Mouse (Mus musculus) adrenal gland, postnatal 36 days (tissue): ENCODE results near the gene Nceh1. TPM values are rescaled to one million over a fixed set of nuclear protein-coding genes. Genes with fewer than 3 reads are reported as not detected.
A peak's percentile ranks its signal among the peaks of the same experiment; 100 is the strongest.
"Not testable (repeated sequence)": the region's sequence is repeated elsewhere in the genome, so short reads cannot be mapped to it uniquely, and the experiment has no call there.

Experiments
- DNase-seq, 2 experiments: peaks; one replicate each; pipeline ENCODE4 v3.0.0; 2021; ENCODE audit warnings: mixed read lengths in 1 of 2
- total RNA-seq, 2 experiments: library from RNA; stranded (reverse); gene quantifications; 2 replicates each; pipeline ENCODE4 v1.2.3; 2021

Nceh1 gene
- total RNA-seq, 2 experiments from 2014 or later, result 91.9 to 225 TPM

DNA sequence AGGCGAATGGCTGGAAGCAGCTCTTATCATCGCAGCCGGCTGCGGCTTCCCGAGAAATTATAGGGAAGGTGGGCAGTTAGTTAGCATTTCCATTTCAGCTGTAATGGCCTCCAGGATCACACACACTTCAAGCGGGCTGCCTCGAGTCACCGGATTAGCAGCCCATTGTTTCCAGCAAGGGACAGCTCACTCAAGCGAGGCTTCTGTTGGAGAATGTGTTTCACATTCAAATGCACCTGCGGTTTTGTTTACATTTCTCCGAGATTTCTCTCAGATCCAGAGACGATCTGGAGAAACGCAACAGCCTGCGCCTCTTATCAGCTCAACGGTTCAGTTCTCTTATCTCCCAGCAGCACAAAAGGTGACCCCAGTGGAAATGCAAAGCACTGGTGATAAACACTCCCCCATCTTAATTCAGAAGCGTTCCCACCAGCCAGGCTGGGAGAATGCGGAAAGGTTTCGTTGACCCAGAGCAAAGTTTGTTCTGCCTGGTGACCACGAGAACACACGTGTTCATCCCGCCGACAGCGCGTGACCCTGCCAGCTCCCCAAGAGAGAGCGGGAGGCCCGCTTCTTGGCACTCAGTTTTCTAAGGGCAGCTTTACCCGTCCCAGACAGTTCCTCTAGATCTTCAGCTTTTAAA lies 100.4 kb downstream of the Nceh1 start:
- DNase-seq, result peak; percentile 43 to 53

DNA sequence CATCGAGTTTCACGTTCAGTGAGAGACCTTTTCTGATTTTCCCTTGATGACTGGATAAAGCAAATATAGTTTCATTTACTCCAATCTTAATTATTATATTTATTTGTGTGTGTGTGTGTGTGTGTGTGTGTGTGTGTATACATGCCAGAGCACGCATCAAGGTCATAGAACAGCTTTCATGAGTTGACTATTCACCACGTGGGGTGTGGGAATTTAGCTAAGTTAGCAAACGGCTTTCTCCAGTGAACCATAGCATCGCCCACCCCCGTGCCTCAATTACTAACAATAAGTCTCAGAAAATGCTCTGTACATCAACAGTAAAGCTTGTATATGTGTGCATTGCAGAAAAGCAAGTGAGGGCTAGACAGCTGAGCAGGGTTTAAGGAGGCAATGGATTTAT lies 101.0 kb downstream of the Nceh1 start:
- no peak for DNase-seq

DNA sequence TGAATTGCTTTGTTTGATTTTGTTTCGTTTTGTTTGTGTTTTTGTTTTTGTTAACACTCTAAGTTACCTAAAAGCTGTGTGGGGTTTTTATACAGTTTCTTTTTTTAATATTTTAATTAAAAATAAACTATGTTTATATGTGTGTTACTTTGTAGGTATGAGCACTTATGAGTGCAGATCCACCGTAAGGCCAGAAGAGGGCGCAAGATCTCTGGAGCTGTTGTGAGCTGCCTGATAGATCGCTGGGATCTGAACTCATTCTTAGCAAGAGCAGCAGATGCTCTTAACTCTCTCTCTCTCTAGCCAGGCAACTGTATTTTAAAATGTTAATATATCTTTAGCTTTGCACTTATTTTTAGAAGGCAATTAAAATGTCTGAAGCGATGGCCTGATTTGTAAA lies 101.5 kb downstream of the Nceh1 start:
- DNase-seq, result no peak

DNA sequence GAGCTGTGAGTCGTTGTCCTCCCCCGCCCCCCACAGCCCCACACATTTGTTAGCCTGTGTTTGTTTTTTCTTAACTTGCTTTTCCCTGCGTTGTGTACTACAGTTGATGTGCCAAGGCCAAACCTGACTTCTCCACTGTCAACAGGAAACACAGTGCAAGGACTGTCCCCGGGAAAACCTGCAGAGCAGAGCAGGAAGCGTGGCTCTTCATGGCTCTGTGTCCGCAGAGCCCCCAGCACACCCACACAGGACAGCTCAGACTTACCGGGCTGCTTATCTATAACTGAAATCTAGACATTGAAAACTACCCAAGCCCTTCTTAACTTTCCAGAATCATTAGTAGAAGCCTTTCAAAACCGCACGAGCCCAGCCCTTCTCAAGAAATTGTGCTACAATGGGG lies 102.3 kb downstream of the Nceh1 start:
- peak; percentile 15 to 33 for DNase-seq

DNA sequence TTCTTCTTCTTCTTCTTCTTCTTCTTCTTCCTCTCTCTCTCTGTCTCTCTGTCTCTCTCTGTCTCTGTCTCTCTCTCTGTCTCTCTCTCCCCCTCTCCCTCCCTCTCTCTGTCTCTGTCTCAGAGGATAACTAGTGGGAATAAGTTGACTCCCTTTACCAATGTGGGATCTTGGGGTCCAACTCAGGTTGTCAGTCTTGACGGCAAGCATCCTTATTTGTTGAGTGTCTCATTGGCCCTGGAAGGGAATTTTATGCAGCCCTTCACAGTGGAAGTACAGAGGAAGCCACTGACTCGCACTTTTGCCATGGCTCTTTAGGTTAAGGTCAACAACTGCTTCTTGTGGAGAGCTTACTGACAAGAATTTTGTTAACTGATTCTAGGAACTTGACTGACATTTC lies 105.5 kb downstream of the Nceh1 start:
- no peak for DNase-seq

DNA sequence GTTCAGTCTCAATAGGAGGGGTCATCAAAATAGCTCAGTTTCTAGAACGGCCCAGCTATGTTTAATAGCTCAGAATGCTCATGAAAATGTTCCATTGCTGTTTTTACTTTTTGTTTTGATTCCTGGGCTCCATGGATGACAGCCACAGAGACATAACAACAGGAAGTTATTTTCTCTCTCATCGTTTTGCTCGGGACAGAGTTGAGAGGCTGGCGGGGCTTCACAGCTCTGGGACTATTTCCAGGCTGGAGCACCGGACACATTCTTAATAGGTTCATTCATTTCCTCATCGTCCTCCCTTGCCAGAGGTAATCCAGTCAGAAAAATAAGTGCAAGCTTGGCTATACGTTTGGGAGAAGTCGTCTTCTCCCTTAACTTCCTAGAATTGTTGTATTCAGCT lies 106.1 kb downstream of the Nceh1 start:
- DNase-seq, result peak; percentile 10 to 30

DNA sequence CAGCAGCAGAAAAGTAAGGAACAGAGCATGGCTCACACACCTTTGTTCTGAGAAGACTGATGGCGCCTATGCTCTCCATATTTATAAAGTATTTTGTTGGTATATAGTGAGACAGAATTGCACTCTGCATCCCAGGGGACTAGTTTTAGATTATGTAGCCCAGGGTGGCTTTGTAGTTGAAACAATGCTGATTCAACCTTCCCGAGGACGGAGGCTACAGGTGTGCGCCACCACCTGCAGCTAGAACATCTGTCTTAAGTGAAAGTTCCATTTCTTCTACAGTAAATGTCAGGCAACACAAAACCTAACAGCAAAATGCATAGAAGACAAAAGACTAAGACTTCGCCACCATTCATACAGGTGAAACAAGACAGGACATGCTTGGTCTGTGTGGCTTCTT lies 107.5 kb downstream of the Nceh1 start:
- no peak for DNase-seq

DNA sequence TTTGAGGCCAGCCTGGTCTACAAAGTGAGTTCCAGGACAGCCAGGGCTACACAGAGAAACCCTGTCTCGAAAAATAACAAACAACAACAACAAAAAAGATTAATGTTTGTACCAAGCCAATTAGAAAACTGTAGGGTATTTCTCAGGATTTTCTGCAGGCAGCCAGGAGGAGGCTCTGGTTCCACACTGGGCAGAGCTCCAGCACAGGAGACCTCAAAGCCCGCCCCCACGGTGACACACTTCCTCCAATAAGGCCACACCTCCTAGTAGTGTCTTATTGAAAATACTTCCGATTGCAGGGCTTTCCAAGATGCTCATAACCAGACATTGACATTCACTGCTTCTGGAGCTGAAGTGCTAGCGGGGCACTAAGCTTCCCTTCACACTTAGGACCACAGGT lies 108.2 kb downstream of the Nceh1 start:
- peak; percentile 15 to 26 for DNase-seq

DNA sequence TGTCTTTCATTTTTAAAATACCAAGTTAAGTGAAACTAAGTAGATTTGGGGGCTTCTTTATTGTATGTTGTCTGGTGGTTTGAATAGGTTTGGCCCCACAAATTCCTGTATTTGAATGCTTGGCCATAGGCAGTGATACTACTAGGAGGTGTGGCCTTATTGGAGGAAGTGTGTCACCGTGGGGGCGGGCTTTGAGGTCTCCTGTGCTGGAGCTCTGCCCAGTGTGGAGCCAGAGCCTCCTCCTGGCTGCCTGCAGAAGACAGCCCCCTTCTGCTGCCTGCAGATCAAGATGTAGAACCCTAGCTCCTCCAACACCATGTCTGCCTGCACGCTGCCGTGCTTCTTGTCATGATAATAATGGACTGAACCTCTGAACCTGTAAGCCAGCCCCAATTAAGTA lies 108.6 kb downstream of the Nceh1 start:
- DNase-seq, result not testable (repeated sequence)

DNA sequence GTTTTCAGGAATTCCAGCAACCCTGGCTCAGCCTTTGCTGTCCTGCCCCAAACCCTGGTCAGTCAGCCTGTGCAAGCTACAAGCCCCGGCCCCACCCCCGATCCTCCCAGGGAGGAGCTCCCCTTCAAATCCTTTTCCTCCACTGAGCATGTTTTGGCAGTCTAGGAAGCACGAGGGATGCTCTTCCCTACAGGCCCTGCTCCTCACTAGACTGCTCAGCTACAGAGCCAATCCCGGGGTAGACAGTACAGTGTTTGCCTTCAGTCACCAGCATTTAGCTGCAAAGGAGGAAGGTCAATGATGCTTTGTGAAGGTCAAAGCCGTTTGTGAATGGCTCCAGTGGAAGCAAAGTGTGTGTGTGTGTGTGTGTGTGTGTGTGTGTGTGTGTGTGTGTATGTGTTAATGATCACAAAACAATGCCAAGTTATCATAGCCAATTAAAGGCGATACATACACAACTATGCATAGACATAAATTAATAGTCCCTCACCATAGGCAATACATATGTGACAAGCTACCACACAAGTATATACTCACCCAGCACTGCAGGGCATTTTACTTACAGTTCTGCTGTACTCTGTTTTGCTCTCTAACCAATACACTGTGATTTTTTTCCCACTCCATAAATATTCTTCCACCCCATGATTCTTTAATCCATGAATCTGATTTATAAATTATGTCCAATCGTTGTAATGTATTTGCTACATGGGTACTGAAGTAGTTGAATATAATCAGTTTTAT lies 111.0 kb downstream of the Nceh1 start:
- DNase-seq, result no peak

DNA sequence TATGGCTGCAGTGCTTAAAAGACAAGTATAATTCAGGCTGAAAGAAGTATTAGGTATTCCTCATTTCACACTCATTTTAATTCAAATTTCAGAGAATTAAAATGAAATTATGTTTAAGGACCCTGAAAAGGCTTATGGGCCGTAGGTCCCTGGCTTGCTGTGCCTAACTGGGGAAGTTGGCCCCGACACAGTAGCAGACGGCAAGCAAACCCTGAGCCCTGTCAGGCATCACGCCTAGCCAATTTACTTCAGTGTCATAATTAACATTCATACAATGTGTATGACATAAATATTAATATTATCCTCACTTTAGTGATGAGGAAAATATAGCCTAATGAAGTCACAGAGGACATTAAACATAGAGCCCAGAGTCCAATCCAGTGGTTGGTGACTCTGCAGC lies 117.7 kb downstream of the Nceh1 start:
- no peak for DNase-seq

DNA sequence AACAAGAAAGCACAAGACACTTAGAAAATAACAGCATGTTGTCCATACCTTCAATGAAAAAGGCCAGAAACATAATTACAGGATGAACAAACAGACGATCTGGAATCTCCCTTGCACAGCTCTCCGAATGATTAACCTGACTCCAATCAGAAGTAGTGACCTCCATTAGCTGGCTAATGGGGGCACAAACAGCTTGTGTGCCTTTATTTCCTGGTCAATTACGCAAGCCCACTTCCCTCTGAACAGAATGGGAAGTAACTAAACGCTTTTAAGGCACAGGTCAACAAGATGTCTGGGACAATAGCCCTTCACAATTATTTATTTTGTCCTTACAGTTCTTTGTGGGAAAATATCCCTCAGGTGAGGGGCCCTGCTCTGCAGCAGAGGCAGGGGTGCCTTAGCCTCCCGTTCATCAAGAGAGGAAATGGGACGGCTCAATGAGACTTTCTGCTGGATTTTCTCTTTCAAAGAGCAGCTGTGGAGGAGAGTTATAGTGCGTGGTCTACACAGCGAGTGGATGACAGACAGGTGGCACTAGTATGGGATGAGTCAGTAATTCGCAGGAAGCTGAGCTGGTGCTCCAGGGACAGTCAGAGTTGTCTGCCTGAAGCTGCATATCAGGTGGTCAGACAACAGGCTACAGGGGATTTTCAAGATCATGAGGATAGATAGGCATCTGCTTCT lies 119.7 kb downstream of the Nceh1 start:
- no peak for DNase-seq

DNA sequence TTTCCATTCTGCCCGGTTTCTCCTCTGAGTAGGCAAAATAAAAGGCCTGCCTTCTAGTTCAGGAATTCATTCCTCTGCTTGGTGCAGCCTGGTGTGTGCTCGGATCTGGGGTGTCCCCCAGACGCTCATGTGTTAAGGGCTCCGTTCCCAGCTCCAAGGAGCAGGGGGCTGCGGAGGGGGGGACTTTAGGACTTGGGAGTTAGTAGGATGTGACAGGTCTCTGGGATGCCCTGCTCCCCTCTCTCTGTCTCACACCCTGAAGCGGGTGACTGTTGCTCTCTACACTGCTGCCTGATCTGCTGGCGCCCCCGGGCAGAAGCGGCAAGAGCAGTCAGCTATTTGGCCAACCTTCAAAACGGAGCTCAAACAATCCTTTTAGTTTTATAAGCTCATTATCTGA lies 124.0 kb downstream of the Nceh1 start:
- no peak for DNase-seq

DNA sequence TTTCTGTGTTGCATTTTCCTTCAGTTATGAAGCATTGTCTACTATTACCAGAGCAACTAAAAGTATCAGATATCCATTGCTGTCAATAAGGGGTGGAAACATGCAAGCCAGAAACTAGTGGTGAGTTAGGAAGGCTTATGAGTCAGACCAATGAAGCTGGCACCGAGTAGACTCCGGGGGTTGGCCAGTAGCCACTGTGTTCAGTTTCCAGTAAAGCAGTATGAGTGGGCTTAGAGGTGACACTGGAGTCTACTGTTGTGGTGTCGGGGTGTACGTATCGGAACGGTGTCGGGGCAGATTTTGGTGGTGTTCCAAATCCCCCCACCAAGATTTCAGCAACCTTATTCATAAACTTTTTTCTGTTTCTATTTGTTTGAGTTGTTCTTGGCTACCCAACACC lies 128.2 kb downstream of the Nceh1 start:
- DNase-seq, result peak in 1 of 2 experiments; percentile 18

DNA sequence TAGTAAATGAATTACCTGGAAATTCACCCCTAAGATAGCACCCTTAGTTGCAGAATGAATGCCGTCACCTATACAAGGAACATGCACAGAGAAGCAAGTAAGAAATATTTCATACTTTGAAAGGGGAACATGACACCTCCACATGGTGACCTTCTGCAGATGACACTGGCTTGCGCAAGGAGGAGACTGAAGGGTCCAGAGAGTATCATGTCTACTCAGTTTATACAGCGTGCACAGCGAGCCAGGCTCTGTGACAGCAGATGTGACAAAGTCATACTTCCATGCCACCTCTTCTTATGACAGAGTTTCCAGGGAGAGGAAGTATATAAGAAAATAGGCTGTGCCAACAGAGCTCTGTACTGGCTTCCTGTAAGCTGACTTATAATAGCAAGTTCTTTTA lies 128.7 kb downstream of the Nceh1 start:
- no peak for DNase-seq

DNA sequence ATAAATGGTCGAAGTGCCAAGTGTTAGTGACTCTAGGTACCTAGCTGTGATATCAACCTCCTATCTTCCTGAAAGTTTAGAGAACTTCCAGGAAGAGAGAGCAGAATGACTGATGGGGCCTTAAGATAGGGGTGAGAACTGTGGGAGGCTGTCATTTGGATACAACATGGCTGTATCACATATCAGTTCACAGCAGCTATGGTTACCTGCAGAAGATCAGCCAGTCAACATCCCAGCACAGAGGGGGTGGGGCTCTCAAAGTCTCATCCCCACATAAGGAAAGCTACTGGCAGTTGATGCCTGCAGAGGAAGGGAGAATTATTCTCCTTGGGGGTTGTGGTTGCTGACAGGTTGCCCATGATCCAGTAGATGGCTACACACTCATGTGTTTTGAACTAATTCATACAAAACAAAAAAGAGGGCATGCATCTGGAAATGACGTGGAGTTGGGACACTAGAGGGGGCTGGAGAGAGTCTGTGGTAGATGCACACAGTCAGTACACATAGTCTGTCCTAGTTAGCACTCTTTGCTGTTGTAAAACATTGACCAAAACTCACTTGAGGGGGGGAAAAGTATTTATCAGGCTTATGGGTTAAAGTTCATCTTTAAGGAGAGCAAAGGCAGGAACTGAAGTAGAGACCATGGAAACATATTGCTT lies 131.9 kb downstream of the Nceh1 start:
- no peak for DNase-seq

DNA sequence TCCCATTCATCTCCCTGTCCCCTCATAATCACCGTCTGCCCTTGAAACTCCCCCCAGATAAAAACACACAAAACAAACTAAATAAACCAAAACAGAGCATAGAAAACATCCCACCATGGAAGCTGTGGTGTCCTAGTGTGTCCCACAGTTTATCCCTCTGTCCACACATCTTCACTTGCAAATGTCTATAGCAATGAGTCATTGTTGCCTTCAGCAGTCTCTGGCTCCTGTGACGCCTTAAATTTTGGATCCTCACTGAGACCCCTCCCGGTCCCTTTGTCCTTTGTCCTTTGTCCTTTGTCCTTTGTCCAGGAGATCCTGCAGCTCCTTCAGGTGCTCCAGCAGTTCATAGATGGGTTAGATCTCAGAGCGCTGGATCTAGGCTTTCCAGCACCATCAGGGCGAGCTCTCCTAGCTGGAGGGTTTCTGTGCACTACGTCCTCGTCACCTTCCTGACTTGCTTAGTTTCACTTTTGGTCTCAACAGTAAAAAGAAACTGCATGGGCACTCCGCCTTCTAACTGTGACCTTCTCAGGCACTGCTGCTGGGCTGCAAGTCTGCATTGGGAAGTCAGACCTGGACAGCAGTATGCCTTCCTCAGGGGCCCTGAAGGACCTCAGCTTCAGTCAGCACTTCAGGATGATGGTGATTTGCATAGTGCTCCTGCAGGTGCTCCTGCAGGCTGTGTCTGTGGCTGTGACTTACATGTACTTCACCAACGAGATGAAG lies 134.0 kb downstream of the Nceh1 start, which contains the start of gene Tnfsf10:
Tnfsf10 (plus strand) TSS at position 470 of the 729 bp plus-strand sequence.
- peak; percentile 41 to 64 for DNase-seq

DNA sequence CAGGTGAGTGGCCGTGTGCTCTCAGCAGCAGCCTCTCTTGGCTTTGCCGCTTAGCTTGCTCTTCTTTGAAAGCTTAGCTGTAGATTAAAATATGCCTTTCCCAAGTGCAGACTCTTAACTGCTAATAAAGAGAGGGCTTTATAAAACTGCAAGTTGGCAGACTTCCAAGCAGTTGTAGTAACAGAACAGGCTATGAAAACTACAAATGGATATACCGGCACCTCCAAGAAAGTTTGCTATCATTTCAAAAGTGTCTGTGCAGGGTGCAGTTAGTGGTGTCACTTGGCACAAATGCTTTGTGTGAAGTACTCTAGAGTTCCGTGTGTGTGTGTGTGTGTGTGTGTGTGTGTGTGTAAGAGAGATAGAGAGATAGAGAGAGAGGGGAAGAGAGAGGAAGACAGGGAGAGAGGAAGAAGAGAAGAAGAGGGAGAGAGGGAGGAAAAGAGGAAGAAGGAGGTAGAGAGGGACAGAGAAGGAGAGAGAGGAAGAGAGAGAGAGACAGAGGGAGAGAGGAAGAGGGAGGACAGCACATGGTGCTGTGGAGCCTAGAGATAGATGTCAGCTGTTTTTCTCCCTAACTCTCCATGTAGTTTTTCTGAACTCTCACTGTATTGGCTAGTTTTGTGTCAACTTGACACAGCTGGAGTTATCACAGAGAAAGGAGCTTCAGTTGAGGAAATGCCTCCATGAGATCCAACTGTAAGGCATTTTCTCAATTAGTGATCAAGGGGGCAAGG lies 134.7 kb downstream of the Nceh1 start:
- DNase-seq, result no peak

DNA sequence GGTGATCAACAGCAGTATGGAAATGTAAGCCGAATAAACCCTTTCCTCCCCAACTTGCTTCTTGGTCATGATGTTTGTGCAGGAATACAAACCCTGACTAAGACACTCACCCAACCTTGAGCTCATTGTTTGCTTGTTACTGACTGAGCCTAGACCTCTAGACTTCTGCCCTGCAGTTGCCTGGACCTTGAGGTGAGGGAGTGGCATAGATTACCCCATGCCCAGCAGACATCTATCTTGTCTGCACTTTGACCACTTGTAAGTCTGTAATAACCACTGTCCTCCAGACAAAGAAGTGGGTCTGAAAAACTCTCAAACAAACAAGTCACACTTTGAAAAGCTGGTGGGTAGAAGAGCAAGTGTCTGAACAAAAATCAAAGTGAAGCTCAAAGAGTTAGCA lies 136.9 kb downstream of the Nceh1 start:
- no peak for DNase-seq

DNA sequence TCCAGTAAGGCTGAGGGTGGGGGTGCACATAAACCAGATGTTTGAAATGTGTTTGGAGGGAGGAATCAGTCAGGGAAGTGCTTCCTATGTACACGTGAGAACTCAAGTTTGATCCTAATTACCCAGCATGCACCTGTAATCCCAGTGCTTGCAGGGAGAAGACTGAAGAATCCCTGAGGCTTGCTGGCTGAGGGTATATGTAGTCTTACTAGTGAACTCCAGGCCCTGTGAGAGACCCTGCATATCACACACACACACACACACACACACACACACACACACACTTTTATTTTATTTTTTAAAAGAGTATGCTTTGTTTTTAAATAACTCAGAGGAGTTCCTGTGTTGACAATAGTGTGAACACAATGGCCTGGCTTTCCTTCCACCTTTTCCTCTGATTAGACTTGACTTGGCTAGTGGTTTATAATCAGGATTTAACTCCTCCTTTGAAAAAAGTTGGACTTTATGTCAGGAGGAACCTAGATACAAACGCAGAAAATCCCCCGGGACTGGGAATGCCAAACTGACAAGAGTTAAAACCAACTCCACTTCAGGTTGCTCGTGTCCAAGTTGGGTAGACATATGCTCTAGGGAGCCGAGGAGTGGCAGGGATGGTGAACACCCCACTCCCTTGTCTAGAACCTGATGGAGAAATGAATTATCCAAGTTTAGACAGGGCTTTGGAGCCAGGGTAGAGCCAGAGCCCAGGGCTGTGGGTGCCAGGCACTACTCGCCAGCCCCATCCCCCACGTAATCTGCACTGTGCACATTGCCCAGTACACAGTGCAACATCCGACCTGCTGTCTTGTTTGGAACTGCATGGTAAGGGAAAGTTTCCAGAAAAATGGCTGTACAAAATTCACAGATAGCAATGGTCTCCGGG lies 138.1 kb downstream of the Nceh1 start:
- peak in 1 of 2 experiments; percentile 16 for DNase-seq
